Mouse (Mus musculus): Measurements from ENCODE around the gene Nckap5.
"Not testable (repeated sequence)": the region's sequence is repeated elsewhere in the genome, so short reads cannot be mapped to it uniquely, and the experiment has no call there.

The Nckap5 gene

DNA sequence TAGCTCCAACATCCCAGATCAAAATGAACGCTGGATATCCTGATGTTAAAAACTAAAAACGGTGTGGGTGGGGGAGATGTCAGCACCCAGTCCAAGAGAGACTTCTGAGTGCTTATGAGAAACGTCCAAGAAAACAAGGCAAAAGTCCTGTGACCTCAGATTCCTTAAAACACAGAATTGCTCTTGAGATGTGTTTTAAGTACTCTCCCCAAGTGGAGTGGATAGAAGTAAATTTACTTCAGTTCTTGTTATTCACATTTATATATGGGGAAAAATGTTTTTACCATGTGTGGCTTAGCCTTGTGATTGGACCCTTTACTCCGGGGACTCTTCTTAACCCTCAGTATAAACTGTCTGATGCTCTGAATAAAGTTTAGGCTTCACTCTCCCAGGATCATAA lies 640.2 kb downstream of the Nckap5 start:
- no peak for DNase-seq (ENCODE audit: low read depth, low spot score)

- no peak for DNase-seq (ENCODE audit: low read depth, low spot score)
These were observed 646.8 kb downstream of the Nckap5 start for GRCm38 (mm10) chr1:126183751-126184150.

GRCm38 (mm10) chr1:126168579-126168978 lies 662.0 kb downstream of the Nckap5 start:
- no peak for DNase-seq (ENCODE audit: low read depth, low spot score)

- DNase-seq (ENCODE audit: low read depth, low spot score), result peak; percentile 7
These were observed 662.5 kb downstream of the Nckap5 start for GRCm38 (mm10) chr1:126168131-126168530.

DNA sequence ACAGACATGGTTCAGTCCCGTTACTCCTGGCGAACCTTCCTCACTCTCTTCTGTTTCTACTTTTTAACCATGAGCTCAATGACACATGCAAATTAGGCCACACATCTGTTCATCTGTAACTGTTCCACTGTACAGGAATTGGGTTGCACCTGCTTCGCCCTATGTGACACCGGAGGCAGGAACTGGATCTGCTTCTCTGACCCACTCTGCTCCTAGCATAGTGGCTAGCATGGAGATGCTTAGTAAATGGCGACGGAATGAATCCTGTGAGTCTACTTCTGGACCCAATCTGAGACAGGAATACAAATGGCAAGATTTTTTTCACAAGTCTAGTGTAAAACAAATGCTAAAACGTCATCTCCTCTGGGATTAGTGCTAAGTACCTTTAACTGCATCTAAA lies 663.1 kb downstream of the Nckap5 start:
- peak; percentile 31 for DNase-seq (ENCODE audit: low read depth, low spot score)

DNA sequence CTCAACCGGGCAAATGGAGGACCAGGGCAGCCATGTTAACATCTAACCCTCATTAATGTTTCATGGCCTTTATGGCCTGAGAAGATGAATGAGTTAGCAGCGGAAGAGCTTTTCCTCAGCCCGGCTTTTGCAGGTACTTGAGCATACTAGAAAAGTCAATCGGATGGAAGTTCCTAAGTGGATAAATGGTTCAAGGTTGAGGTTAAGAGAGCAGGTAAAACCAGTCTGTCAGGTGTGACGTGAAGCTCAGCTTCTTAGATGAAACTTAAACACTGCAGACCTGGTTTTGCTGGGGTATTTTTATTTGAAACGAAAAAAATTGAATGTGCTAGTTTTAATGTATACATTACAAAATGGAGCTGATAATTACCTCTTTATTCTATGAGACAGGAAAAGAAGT lies 671.3 kb downstream of the Nckap5 start:
- no peak for DNase-seq (ENCODE audit: low read depth, low spot score)

DNA sequence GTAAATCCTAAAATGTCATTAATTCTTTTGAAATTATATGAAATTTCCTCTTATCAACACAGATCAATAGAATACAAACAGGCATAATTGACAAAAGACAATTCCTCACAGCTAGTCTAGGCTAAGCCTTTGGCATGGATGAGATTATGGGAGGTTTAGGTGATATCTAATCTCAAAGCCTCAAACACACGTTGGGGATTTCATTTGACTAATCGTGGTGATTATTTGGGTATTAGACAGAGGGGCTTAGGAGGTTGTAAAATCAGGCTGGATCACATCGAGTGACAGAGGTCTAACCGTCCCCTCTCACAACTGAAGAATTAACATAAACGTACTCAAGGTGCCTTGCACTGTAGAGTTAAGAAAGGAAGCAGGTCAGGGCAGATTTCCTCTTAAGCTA lies 674.8 kb downstream of the Nckap5 start:
- DNase-seq (ENCODE audit: low read depth, low spot score), result no peak

DNA sequence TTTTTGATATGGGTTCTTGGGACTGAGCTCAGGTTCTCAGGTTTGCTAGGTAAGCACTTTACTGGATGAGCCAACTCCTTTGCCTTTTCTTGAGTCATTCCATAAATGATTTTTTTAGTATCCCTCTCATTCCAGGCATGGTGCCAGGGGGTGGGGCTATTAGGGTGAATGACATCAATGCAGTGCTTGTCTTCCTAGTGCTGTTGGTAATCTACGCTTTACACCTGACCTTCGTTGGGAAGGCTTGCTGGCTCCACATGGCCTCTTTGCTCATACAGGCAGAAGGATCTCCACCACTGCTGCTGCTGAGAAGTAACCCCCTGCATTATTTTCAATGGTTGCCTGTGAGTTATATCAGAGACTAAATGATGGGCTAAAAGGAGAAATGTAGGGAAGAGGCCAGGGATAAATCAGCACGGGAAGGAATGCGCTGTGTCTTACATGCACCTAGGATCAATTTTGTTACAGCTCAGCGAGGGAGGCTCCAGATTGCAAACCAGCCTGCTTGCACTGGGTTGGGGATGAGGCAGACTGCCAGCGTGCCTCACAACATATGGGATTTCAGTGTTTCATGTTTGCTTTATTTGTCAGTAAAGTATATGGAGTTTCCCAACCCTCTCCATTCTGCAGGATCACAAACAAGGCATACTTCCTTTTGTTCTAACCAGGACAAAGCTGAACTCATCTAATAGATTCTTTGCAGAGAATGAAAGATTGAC lies 676.9 kb downstream of the Nckap5 start:
- peak; percentile 83 for DNase-seq (ENCODE audit: low read depth, low spot score)

- peak; percentile 22 for DNase-seq (ENCODE audit: low read depth, low spot score)
These were observed 678.4 kb downstream of the Nckap5 start for GRCm38 (mm10) chr1:126152217-126152616.

DNA sequence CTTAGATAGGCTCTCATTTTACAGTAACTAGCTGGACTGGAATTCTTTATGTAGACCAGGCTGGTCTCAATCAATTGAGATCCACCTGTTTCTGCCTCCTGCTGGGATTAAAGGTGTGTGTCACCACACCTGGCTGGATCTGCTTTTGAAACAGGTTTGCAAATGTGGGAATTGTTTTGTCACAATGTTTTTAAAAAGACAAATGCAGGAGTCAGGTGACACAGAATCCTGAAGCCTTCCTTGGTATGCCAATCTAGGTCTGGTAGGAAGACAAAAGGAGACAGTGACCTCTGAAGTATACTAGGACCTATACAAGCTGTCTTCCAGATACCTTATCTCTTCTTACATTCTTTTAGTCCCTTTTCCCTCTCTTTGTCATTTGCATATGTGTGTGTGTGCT lies 680.6 kb downstream of the Nckap5 start:
- DNase-seq (ENCODE audit: low read depth, low spot score), result no peak

- peak; percentile 31 for DNase-seq (ENCODE audit: low read depth, low spot score)
These were observed 694.9 kb downstream of the Nckap5 start for GRCm38 (mm10) chr1:126135717-126136116.

DNA sequence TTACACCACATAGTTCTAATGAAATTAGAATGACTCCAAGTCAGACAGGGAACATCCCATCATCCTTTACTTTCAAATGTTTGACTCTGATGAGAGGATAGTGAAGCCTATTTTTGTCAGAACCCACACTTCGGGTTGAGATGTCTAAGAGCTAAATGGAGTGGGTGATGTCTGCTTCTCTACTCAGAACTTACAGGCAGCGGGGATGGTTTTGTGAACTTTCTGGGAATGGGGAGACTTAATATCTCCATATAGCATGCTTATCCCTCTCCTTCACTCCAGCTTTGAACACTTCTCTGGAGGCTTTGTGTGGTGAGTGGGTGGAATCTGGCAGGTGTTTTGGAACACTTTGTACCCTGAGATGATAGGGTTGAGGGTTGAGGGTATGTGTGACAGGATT lies 698.3 kb downstream of the Nckap5 start:
- DNase-seq (ENCODE audit: low read depth, low spot score), result peak; percentile 54

GRCm38 (mm10) chr1:126129129-126129528 lies 701.5 kb downstream of the Nckap5 start:
- DNase-seq (ENCODE audit: low read depth, low spot score), result no peak

GRCm38 (mm10) chr1:126123111-126123510 lies 707.5 kb downstream of the Nckap5 start:
- DNase-seq (ENCODE audit: low read depth, low spot score), result peak; percentile 11

- peak; percentile 19 for DNase-seq (ENCODE audit: low read depth, low spot score)
These were observed 710.1 kb downstream of the Nckap5 start for GRCm38 (mm10) chr1:126120506-126120905.

DNA sequence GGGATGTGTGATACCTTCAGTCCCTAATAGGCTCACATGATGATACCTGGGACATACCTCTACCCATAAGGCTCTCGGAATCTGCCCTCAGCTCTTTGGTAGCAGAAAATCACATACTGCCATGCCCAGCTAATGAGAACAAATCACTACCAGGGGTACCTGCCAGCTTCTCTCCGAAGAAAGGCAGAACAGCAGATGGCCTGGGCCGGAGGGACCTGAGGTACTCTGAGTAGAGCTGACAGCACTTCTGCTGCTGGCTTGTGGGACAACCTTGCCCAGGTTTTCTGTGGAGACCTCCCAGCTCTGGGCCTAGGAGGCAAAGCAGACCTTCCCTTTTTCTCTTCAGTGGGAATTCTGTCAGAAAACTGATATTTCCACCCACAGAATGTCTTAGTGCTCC lies 714.6 kb downstream of the Nckap5 start:
- peak; percentile 22 for DNase-seq (ENCODE audit: low read depth, low spot score)

DNA sequence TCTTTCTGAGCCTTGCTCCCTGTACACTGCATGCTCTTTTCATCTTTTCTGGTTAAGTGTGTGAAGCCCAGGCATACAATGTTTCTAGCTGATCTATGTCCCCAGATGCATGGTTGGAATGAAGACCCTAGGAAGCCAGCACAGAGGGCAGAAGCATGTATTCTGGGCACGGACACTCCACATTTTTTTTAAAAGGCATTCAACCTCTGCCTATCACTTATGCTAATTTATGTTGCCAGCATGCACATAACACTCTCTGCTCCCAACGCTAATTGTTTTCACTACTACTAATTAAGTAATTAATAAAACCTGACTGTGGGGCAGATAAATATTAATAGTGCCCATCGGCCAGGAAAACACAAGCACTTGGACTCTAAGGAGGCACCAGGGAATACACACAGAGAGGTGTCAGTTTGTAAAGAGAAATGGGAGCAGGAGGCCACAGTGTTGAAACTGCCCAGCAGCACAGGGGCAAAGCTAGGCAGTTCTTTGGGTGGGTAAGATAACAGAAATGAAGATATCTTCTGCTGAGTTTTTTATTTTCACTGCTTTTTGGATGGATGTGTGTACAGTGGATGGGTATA lies 724.8 kb downstream of the Nckap5 start:
- DNase-seq (ENCODE audit: low read depth, low spot score), result no peak

GRCm38 (mm10) chr1:126094346-126094745 lies 736.3 kb downstream of the Nckap5 start:
- DNase-seq (ENCODE audit: low read depth, low spot score), result no peak

GRCm38 (mm10) chr1:126091979-126092378 lies 738.6 kb downstream of the Nckap5 start:
- DNase-seq (ENCODE audit: low read depth, low spot score), result not testable (repeated sequence)

DNA sequence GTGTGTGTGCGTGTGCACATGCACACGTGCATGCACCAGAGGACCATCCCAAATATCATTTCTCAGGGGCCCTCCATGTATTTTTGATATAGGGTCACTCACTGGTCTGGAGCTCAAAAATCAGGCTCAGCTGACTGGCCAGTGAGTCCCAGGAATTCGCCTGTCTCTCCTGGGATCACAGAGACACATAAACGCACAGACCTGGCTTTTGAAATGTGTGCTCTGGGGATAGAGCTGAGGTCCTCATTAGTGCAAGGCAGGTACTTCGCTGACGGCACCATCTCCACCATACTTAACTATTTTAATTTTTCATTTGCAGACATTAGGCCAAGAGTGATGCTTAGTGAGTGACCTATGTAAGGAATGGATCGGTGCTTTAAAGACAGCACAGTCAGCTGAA lies 743.4 kb downstream of the Nckap5 start:
- no peak for DNase-seq (ENCODE audit: low read depth, low spot score)

DNA sequence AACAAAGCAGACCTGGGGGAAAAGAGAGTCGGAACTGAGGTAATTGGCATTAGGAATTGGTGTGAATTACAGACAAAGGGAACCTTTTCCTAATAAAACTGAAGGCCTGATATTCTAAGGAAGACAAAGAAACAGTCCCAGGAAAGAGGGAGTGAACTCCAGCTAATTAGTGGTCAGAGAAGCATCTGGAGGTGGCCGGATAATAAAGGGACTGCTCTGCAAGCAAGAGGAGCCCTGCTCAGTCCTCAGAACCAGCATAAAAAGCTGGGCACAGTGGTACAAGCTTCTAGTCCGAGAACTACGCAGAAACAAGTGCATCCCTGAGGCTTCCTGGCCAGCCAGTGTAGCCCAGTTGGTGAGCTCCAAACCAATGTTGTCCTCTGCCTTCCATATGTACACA lies 754.3 kb downstream of the Nckap5 start:
- DNase-seq (ENCODE audit: low read depth, low spot score), result no peak

- no peak for DNase-seq (ENCODE audit: low read depth, low spot score)
These were observed 759.7 kb downstream of the Nckap5 start for GRCm38 (mm10) chr1:126070861-126071260.

GRCm38 (mm10) chr1:126051491-126051890 lies 779.1 kb downstream of the Nckap5 start:
- no peak for DNase-seq (ENCODE audit: low read depth, low spot score)

DNA sequence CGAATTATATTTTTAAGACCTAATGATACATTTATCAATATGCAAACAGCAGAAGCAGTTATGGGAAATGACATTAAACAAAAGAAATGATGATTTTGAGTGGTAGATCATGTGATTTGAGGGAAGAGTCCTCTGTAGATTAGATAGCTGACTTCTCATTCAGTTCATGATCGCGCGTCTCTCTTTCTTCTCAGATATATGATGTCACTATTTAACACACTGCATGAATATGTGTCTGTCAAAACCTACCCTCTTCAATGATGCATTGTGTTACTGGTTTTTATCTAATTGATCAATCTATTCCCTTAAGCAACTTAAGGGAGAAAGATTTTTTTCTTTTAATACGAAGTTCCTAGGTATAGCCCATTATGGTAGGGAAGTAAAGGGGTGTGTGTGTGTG lies 787.7 kb downstream of the Nckap5 start:
- DNase-seq (ENCODE audit: low read depth, low spot score), result no peak

All from brain, adult 2 months (tissue).